Mouse (Mus musculus) heart, postnatal 0 days (tissue): ENCODE measurements around the gene Tmprss9. TPM values are rescaled to one million over a fixed set of nuclear protein-coding genes. Genes with fewer than 3 reads are reported as not detected.
A peak's percentile ranks its signal among the peaks of the same experiment; 100 is the strongest.

Source experiments
- ATAC-seq: fragments of 200-750 bp; cut with Nextera tagmentation; 2 replicates; pipeline ENCODE4 v1.8.0; 2017; ENCODE audit warnings: low read depth, moderate number of reproducible peaks, moderate library complexity; ENCODE audit not compliant: insufficient read depth
- DNase-seq: peaks from one replicate; pipeline ENCODE4 v3.0.0-alpha.2; 2016; ENCODE audit warnings: low spot score
- H3K27ac ChIP-seq: fragments of 300-500 bp; sonication (generic); 2 replicates; pipeline ENCODE4 v1.5.1; 2014; ENCODE audit warnings: low read depth, mild to moderate bottlenecking
- H3K27me3 ChIP-seq: fragments of 300-500 bp; sonication (generic); 2 replicates; pipeline ENCODE4 v1.6.1; 2014; ENCODE audit warnings: low read length, mixed read lengths; ENCODE audit not compliant: control insufficient read depth, insufficient read depth
- H3K36me3 ChIP-seq: fragments of 300-500 bp; sonication (generic); replicated peaks from 2 replicates; pipeline ENCODE4 v1.6.1; 2014; ENCODE audit warnings: low read length, mixed read lengths; ENCODE audit not compliant: control insufficient read depth, insufficient read depth
- H3K4me1 ChIP-seq: fragments of 300-500 bp; sonication (generic); 2 replicates; pipeline ENCODE4 v1.6.1; 2014; ENCODE audit warnings: antibody characterized with exemption; ENCODE audit not compliant: control insufficient read depth, insufficient read depth
- H3K4me2 ChIP-seq: fragments of 300-500 bp; sonication (generic); 2 replicates; pipeline ENCODE4 v1.6.1; 2014; ENCODE audit warnings: low read depth, mild to moderate bottlenecking, low read length, moderate library complexity
- H3K4me3 ChIP-seq: fragments of 300-500 bp; sonication (generic); 2 replicates; pipeline ENCODE4 v1.5.1; 2014; ENCODE audit warnings: low read depth, low read length
- H3K9ac ChIP-seq: fragments of 300-500 bp; sonication (generic); replicated peaks from 2 replicates; pipeline ENCODE4 v1.6.1; 2014; ENCODE audit warnings: low read depth, low read length, mixed read lengths
- H3K9me3 ChIP-seq: fragments of 300-500 bp; sonication (generic); replicated peaks from 2 replicates; pipeline ENCODE4 v1.6.1; 2016; ENCODE audit warnings: low read length; ENCODE audit not compliant: control insufficient read depth
- CTCF ChIP-seq: IDR thresholded peaks from 2 replicates; pipeline ENCODE4 v1.5.1; 2016; ENCODE audit warnings: antibody characterized with exemption, control low read depth, low read depth
- EP300 ChIP-seq: IDR thresholded peaks from 2 replicates; pipeline ENCODE4 v1.6.1; 2016; ENCODE audit warnings: antibody characterized with exemption, low read depth
- WGBS: fragments of 180-500 bp; shearing (Covaris S2); extraction: QIAGEN DNeasy Blood & Tissue Kit; methylation state at CpG from one replicate; pipeline ENCODE4 v1.1.7; 2014; 5-methylcytosine and 5-hydroxymethylcytosine counted together
- polyA plus RNA-seq: library from polyadenylated mRNA; unstranded; fragments of >200 nt; fragmentation: Nextera tagmentation; extraction: Ambion mirVana; gene quantifications from 2 replicates; pipeline ENCODE4 v1.2.1, GENCODE M21; 2015
- total RNA-seq: library from RNA; depleted of rRNA; stranded (reverse); fragments of >200 nt; gene quantifications from 2 replicates; pipeline ENCODE4 v1.2.3, GENCODE M21; 2014; ENCODE audit warnings: low replicate concordance; rRNA removed

Gene Tmprss9
- total RNA-seq (not detected in 2 replicates), polyA plus RNA-seq (0.03 TPM in 1 of 2 replicates, not detected in the other)

DNA sequence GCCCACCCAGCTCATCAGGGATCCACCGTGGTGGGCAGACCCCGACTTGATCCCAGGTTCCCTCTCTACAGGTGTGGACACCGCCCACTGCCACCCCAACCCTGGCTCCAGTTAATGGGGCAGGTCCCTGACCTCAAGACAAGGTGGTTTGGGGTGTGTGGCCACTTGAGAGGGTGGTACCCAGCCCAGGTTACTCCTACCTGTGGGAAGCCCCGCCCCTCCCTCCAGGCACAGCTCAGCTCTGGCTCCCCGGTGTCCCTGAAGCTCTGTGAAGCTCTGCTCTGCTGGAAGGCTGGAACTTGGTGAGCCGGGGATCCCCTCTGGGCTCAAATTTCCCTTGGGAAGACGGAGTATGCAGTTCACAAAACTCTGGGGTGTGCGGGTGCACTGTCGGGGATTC, at the start of gene Tmprss9:
Gene Tmprss9 (plus strand): TSS at position 268 of the 400 bp plus-strand sequence.
- Histone ChIP-seq H3K9me3 (no peaks in the 10 kb centered on the region), H3K27me3 (no peaks in the 10 kb centered on the region), H3K4me1 (peaks cover 1% of the 10 kb centered on the region; the same call in 1 of the 2 replicates), H3K4me3 (no peak within 1 kb of the TSS), H3K27ac (no peak within 1 kb of the TSS), H3K36me3 (peaks cover 22% of the 10 kb centered on the region), H3K4me2 (no peak within 1 kb of the TSS), H3K9ac (no peak within 1 kb of the TSS)
- TF ChIP-seq CTCF = no peak
- TF ChIP-seq EP300 = no peak
- ATAC-seq = no peak
- no peak for DNase-seq
- 38% methylated on average over 9 of the region's 9 CpGs for WGBS

DNA sequence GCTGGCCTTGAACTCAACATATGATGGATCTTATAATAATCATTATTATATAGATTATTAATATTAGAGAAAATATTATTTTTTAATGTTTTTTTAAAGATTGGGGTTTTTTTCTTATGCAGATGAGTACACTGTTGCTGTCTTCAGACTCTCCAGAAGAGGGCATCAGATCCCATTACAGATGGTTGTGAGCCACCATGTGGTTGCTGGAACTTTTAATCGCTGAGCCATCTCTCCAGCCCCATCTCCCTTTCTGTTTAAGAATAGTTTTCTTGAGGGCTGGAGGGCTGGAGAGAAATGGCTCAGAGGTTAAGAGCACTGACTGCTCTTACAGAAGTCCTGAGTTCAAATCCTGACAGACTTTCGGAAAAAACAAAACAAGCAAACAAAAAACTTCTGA, 49.7 kb upstream of the Tmprss9 start:
- Histone ChIP-seq H3K4me2 (no peak overlapping the region), H3K27me3 (no peaks in the 10 kb centered on the region), H3K4me3 (no peak overlapping the region), H3K4me1 (no peaks in the 10 kb centered on the region), H3K9me3 (no peaks in the 10 kb centered on the region), H3K36me3 (no peaks in the 10 kb centered on the region), H3K9ac (no peak overlapping the region), H3K27ac (no peak overlapping the region)
- TF ChIP-seq CTCF = peak; percentile 49
- no peak for TF ChIP-seq EP300
- DNase-seq = no peak
- no peak for ATAC-seq
- WGBS = 42% methylated on average over 2 of the region's 2 CpGs

DNA sequence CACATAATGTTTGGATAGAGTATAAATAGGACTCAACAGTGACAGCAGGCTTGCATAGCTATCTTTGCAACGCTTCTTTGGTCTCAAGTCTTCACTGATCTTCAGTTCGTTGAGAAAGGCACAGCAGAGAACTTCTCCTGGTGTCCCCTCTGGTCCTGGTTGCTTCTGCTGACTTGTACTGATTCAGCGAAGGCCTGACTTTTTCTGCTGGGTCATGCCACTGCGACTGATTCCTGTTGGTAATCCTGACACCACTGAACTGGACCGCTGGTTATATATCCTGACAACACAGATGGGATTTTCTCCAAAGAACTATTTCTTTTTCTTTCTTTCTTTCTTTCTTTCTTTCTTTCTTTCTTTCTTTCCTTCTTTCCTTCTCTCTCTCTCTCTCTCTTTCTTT, 49.1 kb upstream of the Tmprss9 start:
- 83% methylated on average over 5 of the region's 5 CpGs for WGBS
- no peak for DNase-seq
- H3K27ac ChIP-seq = no peak overlapping the region

DNA sequence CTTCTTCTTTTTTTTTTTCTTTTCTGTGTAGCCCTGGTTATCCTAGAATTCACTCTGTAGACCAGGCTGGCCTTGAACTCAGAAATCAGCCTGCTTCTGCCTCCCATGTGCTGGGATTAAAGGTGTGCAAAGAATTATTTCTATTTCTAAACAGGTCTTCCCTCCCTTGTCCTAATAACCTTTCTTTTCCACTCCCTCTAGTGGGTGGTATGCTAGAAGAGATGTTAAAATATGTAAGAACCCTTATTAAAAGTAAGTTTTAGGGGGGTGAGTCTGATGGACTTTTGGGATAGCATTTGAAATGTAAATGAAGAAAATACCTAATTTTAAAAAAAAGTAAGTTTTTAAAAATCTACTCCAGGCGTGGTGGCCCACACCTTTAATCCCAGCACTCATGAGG, 48.3 kb upstream of the Tmprss9 start:
- no peak overlapping the region for H3K9ac ChIP-seq
- H3K9me3 ChIP-seq = no peaks in the 10 kb centered on the region
- H3K4me3 ChIP-seq = no peak overlapping the region
- H3K27ac ChIP-seq = no peak overlapping the region
- WGBS = 83% methylated on average over 1 of the region's 1 CpGs
- H3K4me2 ChIP-seq = no peak overlapping the region
- peaks cover 8% of the 10 kb centered on the region for H3K4me1 ChIP-seq
- no peaks in the 10 kb centered on the region for H3K27me3 ChIP-seq
- H3K36me3 ChIP-seq = peaks cover under 1% of the 10 kb centered on the region; the same call in 1 of the 2 replicates
- ATAC-seq (no peak), DNase-seq (no peak)
- peak; percentile 21; the same call in 1 of the 2 replicates for TF ChIP-seq CTCF
- no peak for TF ChIP-seq EP300

More for the DNA sequence above, 49.1 kb upstream of the Tmprss9 start:
- no peaks in the 10 kb centered on the region for H3K27me3 ChIP-seq
- peaks cover 1% of the 10 kb centered on the region for H3K4me1 ChIP-seq
- TF ChIP-seq CTCF = no peak
- no peak for TF ChIP-seq EP300
- H3K36me3 ChIP-seq = no peaks in the 10 kb centered on the region
- no peaks in the 10 kb centered on the region for H3K9me3 ChIP-seq
- no peak overlapping the region for H3K4me3 ChIP-seq
- no peak overlapping the region for H3K4me2 ChIP-seq
- no peak for ATAC-seq
- no peak overlapping the region for H3K9ac ChIP-seq

DNA sequence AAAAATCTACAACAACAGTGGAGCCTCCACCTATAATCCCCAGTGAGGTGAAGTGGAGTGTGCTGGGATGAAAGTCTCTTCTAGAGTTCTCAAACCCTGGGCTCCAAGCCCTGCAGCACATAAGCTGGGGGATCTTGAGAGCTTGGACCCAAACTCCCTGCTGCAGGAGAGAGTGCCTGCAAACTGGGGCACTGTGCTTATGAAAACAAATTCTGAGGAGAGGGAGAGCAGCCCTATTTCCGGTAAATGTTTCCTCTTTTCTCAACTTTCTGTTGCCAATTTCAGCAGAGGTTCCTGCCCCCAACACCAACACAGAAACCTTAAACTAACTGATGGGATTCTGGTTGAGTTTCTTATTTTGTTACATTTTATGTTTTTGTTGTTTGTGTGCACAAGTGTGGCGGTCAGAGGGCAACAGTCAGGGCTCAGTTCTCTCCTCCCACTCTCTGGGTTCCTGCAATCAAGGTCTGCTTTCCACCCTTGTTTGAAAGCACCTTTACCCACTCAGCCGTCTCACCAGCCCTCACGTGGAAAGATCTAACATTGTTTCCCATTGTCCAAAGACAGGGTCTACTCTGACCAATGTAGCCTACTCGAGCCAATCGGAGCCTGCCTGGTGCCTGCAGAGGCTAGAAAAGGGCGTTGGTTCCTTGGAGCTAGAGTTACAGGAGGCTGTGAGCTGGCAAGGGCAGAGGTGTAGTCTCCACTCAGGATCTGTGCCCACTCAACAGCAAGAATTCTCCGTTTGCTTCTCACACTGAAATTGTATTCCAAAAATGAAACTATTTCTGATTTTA, 47.6 kb upstream of the Tmprss9 start:
- Histone ChIP-seq H3K4me3 (no peak overlapping the region), H3K27ac (peak overlapping the region; percentile 64; the same call in 1 of the 2 replicates), H3K9ac (no peak overlapping the region), H3K9me3 (no peaks in the 10 kb centered on the region), H3K4me2 (peak overlapping the region; percentile 23; the same call in 1 of the 2 replicates), H3K36me3 (peaks cover 6% of the 10 kb centered on the region), H3K27me3 (no peaks in the 10 kb centered on the region), H3K4me1 (peaks cover 12% of the 10 kb centered on the region)
- 45% methylated on average over 8 of the region's 8 CpGs for WGBS
- ATAC-seq = no peak
- DNase-seq = no peak
- TF ChIP-seq CTCF (no peak), EP300 (no peak)
